Mouse (Mus musculus) liver, postnatal 0 days (tissue): ENCODE data around the gene Lypd5. TPM values are rescaled to one million over a fixed set of nuclear protein-coding genes. Genes with fewer than 3 reads are reported as not detected.

Source experiments
- ATAC-seq: fragments of 200-750 bp; cut with Nextera tagmentation; 2 replicates; pipeline ENCODE4 v1.8.0; 2017; ENCODE audit warnings: mild to moderate bottlenecking, moderate library complexity
- DNase-seq: peaks from one replicate; pipeline ENCODE4 v3.0.0-alpha.2; 2016
- H3K27ac ChIP-seq: fragments of 300-500 bp; sonication (generic); 2 replicates; pipeline ENCODE4 v1.5.1; 2014; ENCODE audit warnings: antibody characterized with exemption, moderate library complexity, mild to moderate bottlenecking, low read depth
- H3K27me3 ChIP-seq: fragments of 300-500 bp; sonication (generic); 2 replicates; pipeline ENCODE4 v1.6.1; 2014; ENCODE audit warnings: low read length, control low read depth, mixed read lengths; ENCODE audit not compliant: insufficient read depth
- H3K36me3 ChIP-seq: fragments of 300-500 bp; sonication (generic); replicated peaks from 2 replicates; pipeline ENCODE4 v1.6.1; 2014; ENCODE audit warnings: mild to moderate bottlenecking, control low read depth, low read length, moderate library complexity, mixed read lengths; ENCODE audit not compliant: insufficient read depth
- H3K4me1 ChIP-seq: fragments of 300-500 bp; sonication (generic); 2 replicates; pipeline ENCODE4 v1.6.1; 2014; ENCODE audit warnings: antibody characterized with exemption, mild to moderate bottlenecking, control low read depth; ENCODE audit not compliant: insufficient read depth
- H3K4me2 ChIP-seq: fragments of 300-500 bp; sonication (generic); 2 replicates; pipeline ENCODE4 v1.6.1; 2014; ENCODE audit warnings: low read depth, mild to moderate bottlenecking, low read length, moderate library complexity, mixed read lengths
- H3K4me3 ChIP-seq: fragments of 300-500 bp; sonication (generic); 2 replicates; pipeline ENCODE4 v1.5.1; 2014; ENCODE audit warnings: low read depth, low read length
- H3K9ac ChIP-seq: fragments of 300-500 bp; sonication (generic); replicated peaks from 2 replicates; pipeline ENCODE4 v1.6.1; 2014; ENCODE audit warnings: mild to moderate bottlenecking, moderate library complexity
- H3K9me3 ChIP-seq: fragments of 300-500 bp; sonication (generic); 2 replicates; pipeline ENCODE4 v1.6.1; 2016; ENCODE audit warnings: mild to moderate bottlenecking, control low read depth, low read length, mixed read lengths
- CTCF ChIP-seq: sonication (generic); IDR thresholded peaks from 2 replicates; pipeline ENCODE4 v1.5.1; 2016; ENCODE audit warnings: antibody characterized with exemption, low read depth
- EP300 ChIP-seq: IDR thresholded peaks from 2 replicates; pipeline ENCODE4 v1.6.1; 2016; ENCODE audit warnings: antibody characterized with exemption, low read depth, mild to moderate bottlenecking
- WGBS: fragments of 180-500 bp; shearing (Covaris S2); extraction: QIAGEN DNeasy Blood & Tissue Kit; methylation state at CpG from one replicate; pipeline ENCODE4 v1.1.7; 2014; ENCODE audit not compliant: insufficient replicate concordance; 5-methylcytosine and 5-hydroxymethylcytosine counted together
- polyA plus RNA-seq: library from polyadenylated mRNA; unstranded; fragments of >200 nt; fragmentation: Nextera tagmentation; extraction: Ambion mirVana; gene quantifications from 2 replicates; pipeline ENCODE4 v1.2.1, GENCODE M21; 2015

Lypd5 gene
- polyA plus RNA-seq, 1 experiment from 2014 or later, result 0.06 TPM

GRCm38 (mm10) chr7:24318942-24319341 is 30.1 kb upstream of the Lypd5 start:
- H3K4me2 ChIP-seq, result no peak overlapping the region
- H3K27ac ChIP-seq, result no peak overlapping the region
- H3K4me3 ChIP-seq, result no peak overlapping the region
- DNase-seq (no peak), ATAC-seq (no peak)
- peaks cover 2% of the 10 kb centered on the region; the same call in 1 of the 2 replicates for H3K9me3 ChIP-seq
- 23% methylated on average over 6 of the region's 6 CpGs for WGBS
- TF ChIP-seq EP300 (no peak), CTCF (no peak)
- no peaks in the 10 kb centered on the region for H3K36me3 ChIP-seq
- no peak overlapping the region for H3K9ac ChIP-seq
- H3K4me1 ChIP-seq, result peaks cover 13% of the 10 kb centered on the region
- H3K27me3 ChIP-seq, result no peaks in the 10 kb centered on the region

- Histone ChIP-seq H3K27ac (no peak overlapping the region), H3K27me3 (0 out of 2 replicates have a peak, but pooled peaks cover 4% of the 10 kb centered on the region), H3K9ac (no peak overlapping the region), H3K9me3 (peaks cover 7% of the 10 kb centered on the region; the same call in 1 of the 2 replicates), H3K4me3 (no peak overlapping the region), H3K36me3 (no peaks in the 10 kb centered on the region), H3K4me2 (no peak overlapping the region), H3K4me1 (peaks cover 2% of the 10 kb centered on the region; the same call in 1 of the 2 replicates)
- no peak for DNase-seq
- TF ChIP-seq EP300, result no peak
- no peak for TF ChIP-seq CTCF
- 62% methylated on average over 4 of the region's 4 CpGs for WGBS
- ATAC-seq, result no peak
Measured at GRCm38 (mm10) chr7:24322593-24322992, 26.4 kb upstream of the Lypd5 start.

- peaks cover 7% of the 10 kb centered on the region; the same call in 1 of the 2 replicates for H3K9me3 ChIP-seq
- H3K9ac ChIP-seq, result no peak overlapping the region
- ATAC-seq (no peak), DNase-seq (no peak)
- 0 out of 2 replicates have a peak, but pooled peaks cover 4% of the 10 kb centered on the region for H3K27me3 ChIP-seq
- no peak overlapping the region for H3K4me3 ChIP-seq
- peaks cover 2% of the 10 kb centered on the region; the same call in 1 of the 2 replicates for H3K4me1 ChIP-seq
- no peaks in the 10 kb centered on the region for H3K36me3 ChIP-seq
- 80% methylated on average over 6 of the region's 6 CpGs for WGBS
- no peak overlapping the region for H3K4me2 ChIP-seq
- TF ChIP-seq EP300 (no peak), CTCF (no peak)
- no peak overlapping the region for H3K27ac ChIP-seq
Measured at GRCm38 (mm10) chr7:24325197-24325596, 23.8 kb upstream of the Lypd5 start.

GRCm38 (mm10) chr7:24325675-24326128 is 23.3 kb upstream of the Lypd5 start:
- H3K9ac ChIP-seq, result no peak overlapping the region
- H3K4me2 ChIP-seq, result peak overlapping the region; percentile 35; the same call in 1 of the 2 replicates
- H3K27me3 ChIP-seq, result 0 out of 2 replicates have a peak, but pooled peaks cover 4% of the 10 kb centered on the region
- H3K36me3 ChIP-seq, result no peaks in the 10 kb centered on the region
- no peak for TF ChIP-seq EP300
- no peak for TF ChIP-seq CTCF
- H3K4me1 ChIP-seq, result peaks cover 2% of the 10 kb centered on the region; the same call in 1 of the 2 replicates
- no peak overlapping the region for H3K27ac ChIP-seq
- peaks cover 7% of the 10 kb centered on the region; the same call in 1 of the 2 replicates for H3K9me3 ChIP-seq
- no peak for ATAC-seq
- no peak overlapping the region for H3K4me3 ChIP-seq
- DNase-seq, result no peak
- 12% methylated on average over 12 of the region's 13 CpGs for WGBS

GRCm38 (mm10) chr7:24326273-24327135 is 22.5 kb upstream of the Lypd5 start:
- Histone ChIP-seq H3K27ac (no peak overlapping the region), H3K27me3 (0 out of 2 replicates have a peak, but pooled peaks cover 4% of the 10 kb centered on the region), H3K9me3 (peaks cover 7% of the 10 kb centered on the region; the same call in 1 of the 2 replicates), H3K4me1 (peaks cover 2% of the 10 kb centered on the region; the same call in 1 of the 2 replicates), H3K4me3 (no peak overlapping the region), H3K9ac (no peak overlapping the region), H3K4me2 (peak overlapping the region; percentile 35; the same call in 1 of the 2 replicates), H3K36me3 (no peaks in the 10 kb centered on the region)
- DNase-seq, result no peak
- TF ChIP-seq EP300 (no peak), CTCF (no peak)
- WGBS, result 50% methylated on average over 20 of the region's 20 CpGs
- no peak for ATAC-seq

- Histone ChIP-seq H3K27me3 (0 out of 2 replicates have a peak, but pooled peaks cover 4% of the 10 kb centered on the region), H3K4me3 (no peak overlapping the region), H3K9ac (no peak overlapping the region), H3K36me3 (no peaks in the 10 kb centered on the region), H3K9me3 (peaks cover 7% of the 10 kb centered on the region; the same call in 1 of the 2 replicates), H3K27ac (no peak overlapping the region), H3K4me1 (peaks cover 2% of the 10 kb centered on the region; the same call in 1 of the 2 replicates), H3K4me2 (no peak overlapping the region)
- no peak for ATAC-seq
- WGBS, result 66% methylated on average over 14 of the region's 14 CpGs
- no peak for DNase-seq
- no peak for TF ChIP-seq CTCF
- no peak for TF ChIP-seq EP300
Measured at GRCm38 (mm10) chr7:24327281-24327975, 21.6 kb upstream of the Lypd5 start.
